Mouse (Mus musculus) lung, postnatal 14 days (tissue): Measurements from ENCODE around the gene Rhov.

Experiments used
- DNase-seq: peaks from one replicate; pipeline ENCODE4 v3.0.0; 2021

Gene Rhov

DNA sequence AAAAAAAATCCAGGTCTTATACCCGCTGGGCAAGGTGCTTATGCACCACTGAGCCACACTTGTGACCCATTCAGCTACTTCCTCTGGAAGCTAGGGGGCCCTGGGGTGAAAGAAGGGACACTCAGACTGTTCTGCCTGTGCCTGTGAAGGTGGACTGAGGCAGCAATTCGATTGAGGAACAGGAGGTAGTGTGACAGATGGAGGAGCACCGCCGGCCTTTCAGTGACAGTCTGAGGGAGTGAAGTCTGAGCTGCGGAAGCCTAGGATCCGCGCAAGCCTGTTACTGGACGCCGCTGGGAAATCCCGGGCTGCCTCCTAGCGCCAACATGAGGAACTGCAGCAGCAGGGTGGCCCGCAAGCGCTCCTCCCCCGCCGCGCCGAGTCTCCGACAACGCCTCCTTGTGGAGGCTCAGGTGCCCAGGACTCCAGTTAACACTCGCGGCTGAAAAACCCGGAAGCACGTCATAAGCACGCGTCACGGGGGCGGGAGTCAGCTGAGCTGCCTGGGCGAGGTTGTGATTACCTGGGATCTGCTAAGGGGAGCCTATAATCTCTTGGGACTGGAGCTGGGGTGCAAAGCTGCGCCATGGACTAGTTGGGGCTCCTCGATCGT is 17.3 kb upstream of the Rhov start, which contains the start of gene Vps18:
Gene Vps18 (plus strand): TSS at position 471 of the 613 bp plus-strand sequence.
- peak; percentile 99 for DNase-seq

DNA sequence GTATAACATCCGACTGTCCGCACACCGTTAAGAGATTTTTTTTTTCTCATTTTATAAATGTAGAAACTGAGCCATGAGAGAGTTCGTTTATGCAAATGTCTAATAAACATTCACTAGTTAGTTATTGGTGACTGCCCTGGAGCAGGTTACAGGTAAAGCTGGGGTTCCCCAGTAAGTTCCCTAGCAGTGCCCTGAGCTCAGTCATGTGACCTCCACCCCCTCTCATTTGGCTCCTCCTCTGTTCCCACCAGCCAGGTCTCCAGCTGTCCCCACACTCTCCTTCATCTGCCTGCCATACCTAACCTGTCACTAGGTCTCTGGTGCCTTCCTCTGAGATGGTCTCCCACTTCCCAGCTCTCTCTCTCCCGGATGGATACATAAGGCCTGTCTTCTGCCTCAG is 16.3 kb upstream of the Rhov start:
- DNase-seq, result no peak

DNA sequence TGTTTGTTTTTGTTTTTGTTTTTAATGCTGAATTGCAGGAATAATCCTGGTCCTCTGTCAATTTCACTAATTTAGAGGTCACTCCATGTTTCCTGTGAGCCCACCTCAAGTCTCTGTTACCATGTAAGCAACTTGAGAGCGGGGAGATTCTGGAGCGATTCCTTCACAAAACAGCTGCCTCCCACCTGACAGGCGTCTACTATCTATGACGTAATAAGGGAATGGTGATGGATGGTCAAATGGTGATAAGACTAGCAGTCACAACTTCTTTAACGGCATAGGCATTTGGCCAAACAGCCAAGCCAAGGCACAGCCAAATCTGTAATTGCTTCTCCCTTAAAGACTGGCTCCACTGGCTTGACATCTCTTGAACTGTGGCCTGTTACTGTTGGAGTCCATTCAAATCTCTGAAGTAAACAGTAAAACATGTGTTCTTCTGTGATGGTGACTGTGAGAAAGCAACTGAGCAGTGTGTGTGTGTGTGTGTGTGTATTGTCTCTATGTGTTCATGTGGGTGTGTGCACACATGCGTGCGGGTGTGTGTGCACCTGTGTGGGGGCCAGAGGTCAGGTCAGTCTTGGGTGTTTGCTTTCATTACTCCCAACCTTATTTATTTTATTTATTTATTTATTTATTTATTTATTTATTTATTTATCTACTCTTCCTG is 11.0 kb upstream of the Rhov start:
- DNase-seq, result no peak

DNA sequence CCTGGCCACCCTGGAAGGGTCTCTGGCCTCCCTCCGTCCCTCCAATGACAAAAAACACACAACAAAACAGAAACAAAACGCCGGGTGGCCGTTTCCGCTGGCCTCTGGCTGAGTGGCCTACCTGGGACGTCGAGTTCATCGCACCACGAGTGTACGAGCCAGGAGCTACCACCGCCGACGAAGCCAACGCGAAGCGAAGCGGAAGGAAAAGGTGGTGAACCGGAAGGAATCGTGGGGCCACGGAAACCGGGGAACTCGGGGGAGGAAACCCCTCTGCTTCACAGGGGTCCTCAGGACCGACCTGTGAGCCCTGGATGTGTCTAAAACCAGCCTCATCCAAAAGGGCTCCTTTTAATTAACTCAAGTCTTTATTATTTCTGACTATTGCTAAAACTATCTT is 6.7 kb upstream of the Rhov start:
- no peak for DNase-seq

DNA sequence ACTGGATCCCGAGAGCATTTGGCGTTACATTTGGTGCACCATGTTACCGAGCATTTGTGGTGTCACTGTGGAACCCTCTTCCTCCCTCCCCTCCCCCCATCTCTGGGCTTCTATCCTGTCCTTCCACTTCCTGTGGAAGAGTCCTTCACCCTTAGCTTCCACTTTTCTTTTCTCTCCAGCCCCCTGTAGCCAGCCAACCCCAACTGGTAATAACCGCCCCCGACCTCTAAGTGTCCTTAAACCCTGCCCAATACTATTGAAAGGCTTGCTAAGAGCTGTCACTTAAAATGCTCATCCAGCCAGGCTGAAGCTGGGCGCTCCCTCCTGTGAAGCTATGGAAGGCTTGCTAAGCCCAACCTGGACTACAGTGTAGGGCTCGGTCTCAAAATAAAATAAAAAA is 5.9 kb upstream of the Rhov start:
- no peak for DNase-seq

DNA sequence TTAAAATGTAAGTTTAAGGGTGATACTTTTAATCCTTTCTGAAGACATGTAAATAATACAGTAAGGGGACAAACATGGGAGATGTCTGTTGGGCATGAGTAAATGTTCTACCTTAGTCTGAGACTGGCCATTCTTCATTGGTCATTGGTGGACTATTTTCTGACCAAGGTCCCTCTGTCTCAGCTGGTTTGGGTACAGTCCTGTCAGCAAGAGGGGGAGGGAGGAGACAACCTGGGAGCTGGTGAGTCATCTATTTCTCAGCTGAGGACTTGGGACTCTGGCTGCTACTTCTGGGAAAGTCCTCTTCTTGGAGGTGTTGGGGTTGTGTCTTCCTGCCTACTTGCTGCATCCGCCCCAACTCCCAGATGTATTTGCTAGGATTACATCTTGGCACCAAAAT is 3.1 kb upstream of the Rhov start:
- no peak for DNase-seq

DNA sequence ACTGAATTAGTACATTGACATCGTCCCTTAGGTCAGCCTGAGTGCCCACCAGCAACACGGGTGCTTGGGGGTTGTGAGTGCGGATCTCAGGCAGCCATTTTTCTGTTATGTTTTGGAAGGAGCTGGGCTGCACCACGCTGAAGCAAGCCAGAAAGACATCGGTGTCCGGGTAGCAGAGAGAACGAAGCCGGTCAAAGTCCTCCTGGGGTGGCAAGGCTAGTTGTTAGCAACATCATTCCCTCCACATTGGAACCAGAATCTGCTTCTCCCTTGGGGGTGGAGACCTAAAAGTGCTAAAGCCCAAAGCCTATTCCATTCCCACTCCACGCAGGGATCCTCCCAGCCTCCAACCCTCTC is 808 bp downstream of the Rhov start:
- DNase-seq, result no peak

DNA sequence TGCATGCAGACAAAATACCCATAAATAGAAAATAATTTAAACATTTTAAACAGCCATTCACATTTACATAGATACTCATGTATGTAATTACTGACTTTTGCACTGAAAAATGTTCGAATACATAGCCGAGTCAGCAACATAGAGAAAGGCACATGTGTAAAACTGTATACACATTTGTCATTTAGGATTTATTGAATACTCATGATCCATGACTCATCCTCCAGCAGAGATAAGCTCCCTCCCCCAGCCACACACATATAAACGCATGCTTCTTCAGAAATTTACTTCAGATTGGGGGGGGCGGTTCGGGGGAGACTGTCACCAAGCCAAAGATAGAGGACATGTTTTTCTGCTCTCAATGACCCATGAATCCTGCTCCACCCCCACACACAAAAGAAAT is 7.3 kb downstream of the Rhov start:
- no peak for DNase-seq

DNA sequence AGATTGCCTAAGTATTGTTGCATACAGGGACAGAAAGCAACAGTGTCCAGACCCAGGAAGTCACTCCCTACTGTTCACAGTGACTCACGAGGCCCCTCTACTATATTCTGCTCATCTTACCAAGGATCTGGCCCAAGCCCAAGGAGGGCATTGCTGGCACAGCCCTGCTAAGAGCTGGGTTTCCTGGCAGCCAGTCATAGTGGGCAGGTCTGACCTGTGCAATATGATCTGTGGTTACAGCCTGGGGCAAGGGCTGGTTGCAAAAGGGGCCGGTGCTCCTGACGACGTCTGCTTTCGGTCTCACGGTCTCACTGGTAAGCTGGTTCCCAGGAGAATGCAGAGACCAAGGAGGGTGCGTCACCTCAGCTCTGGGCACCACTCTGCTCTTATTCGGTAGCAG is 8.1 kb downstream of the Rhov start:
- peak; percentile 69 for DNase-seq

DNA sequence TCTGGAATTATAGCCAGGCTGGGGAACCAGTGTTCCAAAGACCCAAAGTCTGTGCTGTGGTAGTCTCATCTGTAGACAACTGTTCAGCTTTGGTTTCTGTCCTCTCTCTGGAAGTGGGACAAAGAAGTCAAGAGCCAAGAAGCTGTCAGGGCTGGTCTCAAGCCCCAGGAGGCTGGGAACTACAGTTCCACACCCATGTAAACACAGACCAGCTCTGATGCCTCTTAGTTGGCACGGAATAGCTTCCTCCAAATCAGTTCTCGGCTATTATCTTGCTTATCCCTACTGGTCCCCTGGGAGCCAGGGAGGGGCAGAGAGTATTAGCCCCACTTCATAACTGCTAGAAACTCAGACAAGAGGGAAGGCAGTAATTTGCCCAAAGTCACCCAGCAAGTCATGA is 9.7 kb downstream of the Rhov start:
- DNase-seq, result peak; percentile 36

DNA sequence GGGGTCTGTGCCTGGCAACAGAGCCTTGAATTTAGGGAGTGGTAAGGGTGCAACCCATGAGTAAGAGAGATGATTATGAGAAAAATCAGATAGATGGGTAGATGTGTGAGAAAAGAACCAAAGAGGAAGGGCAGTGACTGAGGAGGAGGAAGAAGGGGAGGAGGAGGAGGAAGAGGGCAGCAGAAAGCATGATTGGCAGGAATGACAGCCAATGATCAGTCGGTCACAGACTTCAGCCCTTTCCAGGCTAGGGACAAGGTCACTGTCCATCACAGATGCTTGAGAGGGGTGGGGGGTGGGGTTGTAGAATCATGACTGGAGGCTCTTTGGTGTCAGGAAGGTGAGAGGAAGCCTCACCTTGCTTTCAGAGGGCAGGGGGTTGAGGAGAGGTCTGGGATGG is 10.6 kb downstream of the Rhov start:
- DNase-seq, result no peak

DNA sequence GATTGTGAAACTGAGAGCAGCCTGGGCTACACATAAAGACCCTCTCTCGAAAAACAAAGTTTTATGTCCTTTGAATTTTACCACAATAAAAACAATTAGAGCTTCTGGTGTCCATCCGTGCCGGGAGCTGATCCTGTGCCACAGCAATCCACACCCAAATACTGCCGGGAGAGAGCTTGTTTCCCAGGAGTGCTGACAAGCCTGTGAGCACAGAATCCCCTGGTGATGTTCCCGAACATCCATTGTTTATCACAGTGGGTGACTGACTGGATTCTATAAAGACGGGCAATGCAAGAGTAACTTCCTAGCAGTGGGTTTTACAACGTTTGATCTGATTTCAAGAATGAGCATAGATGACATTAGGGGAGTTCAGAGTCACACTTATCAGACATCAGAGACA is 16.1 kb downstream of the Rhov start:
- no peak for DNase-seq

DNA sequence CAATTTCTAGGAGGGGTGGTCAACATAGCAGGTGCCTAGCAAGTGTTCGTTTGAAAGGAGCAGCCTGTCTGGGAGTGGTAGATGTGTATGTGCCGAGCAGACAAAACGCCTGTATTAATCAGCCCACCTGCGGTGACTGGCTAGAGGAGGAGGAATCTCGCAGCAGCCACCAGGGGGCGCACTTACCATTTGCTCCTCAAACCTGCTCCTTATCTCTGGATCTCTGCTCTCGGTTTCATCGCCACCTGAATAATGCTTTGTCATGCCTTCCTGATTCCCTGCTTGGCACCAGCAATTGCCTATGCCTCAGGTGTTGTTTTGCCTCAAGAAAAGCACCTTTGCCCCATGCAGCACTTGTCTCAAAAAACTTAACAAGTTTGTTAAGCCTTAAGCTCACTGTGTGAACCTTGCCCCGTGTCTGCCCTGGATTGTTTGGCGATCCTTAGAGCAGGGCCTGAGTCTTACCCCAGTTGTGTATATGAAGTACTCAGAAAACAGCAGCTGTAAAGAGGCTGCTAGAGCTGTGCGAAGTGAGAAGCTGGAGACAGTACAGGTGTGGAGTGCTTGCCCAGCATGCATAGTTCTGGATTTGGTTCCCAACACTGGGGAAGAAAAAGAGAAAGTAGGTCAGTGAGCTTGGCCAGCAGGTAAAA is 20.1 kb downstream of the Rhov start:
- DNase-seq, result peak; percentile 93

DNA sequence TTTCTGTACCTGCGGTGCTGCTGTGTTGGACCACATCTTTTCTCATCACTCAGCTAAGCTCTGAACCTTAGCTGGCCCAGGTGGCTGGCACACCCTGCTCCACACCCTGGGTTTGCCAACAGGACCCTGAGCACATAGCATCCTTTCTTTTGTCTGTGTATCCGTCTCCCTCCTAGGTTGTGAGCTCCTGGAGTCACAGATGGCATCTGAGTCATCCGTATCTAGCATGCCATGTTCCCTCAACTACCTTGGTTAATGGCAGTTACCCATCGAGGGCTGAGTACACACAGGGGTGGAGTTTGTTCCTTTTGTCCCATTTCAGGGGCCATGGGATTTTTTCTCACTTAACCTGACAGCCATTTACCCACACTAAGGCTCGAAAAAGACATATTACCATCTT is 20.7 kb downstream of the Rhov start:
- no peak for DNase-seq

DNA sequence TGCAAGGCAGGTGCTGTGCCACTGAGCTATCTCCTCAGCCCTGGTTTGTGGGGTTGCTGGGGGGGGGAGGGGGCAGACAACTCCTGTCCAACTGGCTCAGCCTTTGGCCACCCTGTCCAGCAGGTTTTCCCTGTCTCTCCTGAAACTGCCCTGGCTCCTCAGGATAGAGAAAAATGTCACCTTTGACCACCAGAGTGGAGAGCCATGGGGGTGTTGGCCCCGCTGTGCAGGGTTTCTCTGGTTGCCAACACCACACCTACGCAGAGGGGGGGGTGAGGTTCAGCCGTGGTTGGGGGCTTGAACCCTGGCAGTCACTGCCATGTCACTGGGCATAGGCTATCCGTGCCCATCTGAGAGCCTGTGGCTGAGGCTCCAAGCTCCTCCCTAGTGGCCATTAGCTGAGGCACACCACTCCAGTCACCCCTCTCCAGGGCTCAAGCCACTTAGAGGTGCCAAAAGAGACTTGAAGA is 21.4 kb downstream of the Rhov start:
- no peak for DNase-seq

DNA sequence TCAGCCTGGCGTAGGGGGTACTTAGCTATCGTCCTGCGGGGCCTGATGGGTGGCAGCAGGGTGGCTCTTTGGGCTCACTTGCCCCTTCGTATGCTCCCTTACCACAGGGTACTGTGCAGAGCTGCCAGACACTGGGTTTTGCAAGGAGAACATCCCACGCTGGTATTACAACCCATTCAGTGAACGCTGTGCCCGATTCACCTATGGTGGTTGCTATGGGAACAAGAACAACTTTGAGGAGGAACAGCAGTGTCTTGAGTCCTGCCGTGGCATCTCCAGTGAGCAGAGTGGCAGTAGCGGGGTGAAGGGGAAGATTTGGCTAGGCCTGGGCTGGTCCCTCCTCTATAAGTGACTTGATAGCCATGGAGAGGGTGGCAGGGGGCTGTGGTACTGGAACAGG is 23.2 kb downstream of the Rhov start:
- no peak for DNase-seq

DNA sequence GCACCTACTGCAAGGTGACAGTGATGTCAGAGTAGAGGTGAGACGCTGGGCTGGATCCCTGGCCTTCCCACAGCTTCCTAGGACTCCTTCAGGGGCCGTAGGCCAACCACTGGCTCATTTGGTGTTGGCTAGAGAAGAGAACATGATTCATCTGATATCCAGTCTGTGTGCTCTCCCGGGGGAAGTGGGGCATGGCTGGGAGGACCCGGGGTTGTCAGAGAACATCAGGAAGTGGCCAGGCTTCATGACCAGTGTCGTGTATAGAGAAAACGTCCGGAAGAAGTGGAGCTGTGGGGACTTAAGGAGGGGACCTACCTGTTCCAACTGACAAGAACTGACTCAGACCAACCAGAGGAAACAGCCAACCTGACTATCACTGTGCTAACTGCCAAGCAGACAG is 25.8 kb downstream of the Rhov start:
- DNase-seq, result no peak

DNA sequence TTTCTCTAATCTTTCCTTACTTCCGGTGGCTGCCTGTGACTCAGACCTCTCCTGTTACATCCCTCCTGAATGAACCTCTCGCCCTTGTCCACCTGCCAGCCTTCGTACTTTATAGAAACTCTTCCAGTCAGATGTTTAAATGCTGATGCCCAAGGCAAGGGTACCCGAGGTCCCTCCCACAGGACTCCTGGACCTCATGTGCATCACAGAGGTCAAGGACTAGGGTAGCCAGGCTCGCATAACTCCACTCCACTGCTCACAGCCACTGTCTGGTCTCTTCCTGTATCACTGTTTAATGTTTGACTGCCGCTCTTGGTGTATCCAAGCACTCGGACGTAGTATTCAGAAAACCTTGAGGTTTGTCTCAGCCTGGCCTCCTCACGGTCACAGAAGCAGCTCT is 28.5 kb downstream of the Rhov start:
- no peak for DNase-seq

DNA sequence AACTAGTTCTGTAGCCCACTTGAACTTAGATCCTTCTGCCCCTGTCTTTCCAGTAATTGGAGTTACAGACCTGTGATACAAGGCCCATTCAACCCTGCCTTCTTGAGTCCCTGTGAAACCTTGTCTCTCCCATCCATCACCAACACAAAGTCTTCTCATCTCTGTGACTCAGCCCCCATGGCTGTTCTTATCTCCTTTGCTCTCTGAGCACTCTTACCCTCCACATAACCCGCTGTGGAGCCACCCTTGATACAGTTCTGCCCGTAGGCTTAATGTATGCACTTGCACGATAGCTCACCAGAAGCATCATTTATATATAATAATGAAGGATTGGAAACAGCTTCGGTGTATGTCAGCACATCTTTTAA is 30.3 kb downstream of the Rhov start:
- DNase-seq, result no peak

DNA sequence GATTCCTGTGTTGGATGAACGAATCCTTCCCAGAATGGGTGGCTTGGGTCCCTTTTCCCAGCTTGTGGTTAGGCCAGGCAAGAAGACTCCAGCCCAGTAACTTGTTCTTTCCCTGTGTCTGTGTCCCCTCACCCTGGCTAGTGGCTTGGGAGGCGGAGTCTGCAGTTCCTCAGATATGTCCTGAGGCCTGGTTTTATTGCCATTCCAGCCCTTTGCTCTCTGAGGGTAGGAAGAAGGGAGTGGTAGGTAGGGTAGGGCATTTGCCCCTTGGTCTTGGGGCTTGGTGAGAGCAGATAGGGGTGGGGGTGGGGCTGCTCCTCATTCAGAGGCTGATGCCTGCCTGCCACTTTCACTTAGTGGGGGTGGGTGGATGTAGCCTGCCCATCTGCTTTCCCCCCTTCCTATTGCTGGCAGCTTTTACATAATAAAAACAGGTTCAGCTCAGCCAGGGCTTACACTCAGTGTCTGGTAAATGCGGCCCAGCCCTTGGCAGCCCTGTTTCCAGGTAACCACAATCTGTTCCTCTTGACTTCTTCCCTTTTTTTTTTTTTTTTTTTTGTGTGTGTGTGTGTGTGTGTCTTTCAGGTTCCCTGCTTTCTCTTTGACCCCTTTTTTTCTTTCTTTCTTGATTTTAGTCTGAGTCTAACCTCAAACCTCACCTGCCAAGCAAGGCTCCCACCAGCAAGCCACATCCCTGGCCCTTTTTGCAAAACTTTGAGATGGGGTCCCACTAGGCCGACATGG is 30.8 kb downstream of the Rhov start:
- DNase-seq, result no peak

DNA sequence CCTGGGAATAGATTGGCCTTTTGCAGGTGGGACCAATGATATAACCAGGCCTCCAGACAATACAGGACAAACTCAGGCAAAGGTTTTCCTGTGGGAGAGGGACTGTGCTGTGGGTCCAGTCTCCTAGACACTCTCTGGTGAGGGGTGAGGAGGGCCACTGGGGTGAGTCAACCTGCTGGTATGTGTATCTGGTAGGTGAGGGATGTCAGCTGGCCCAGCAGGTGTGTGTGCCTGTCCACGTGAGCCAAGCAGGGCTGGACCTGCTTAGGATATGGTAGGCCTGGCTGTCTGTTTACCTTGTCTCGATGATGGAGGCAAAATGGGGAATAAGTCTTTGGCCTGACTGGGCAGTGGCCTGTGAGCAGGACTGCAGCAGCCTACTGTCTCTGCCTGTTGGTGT is 32.4 kb downstream of the Rhov start:
- DNase-seq, result no peak

DNA sequence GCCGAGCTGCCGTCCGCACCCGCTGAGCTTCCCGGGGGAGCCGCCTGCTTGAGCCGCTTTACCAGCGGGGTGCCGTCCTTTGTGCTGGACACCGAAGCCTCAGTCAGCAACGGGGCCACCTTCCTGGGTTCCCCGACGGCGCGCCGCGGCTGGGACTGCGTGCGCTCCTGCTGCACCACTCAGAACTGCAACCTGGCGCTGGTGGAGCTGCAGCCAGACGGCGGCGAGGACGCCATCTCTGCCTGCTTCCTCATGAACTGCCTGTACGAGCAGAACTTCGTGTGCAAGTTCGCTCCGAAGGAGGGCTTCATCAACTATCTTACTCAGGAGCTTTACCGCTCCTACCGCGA is 33.2 kb downstream of the Rhov start:
- no peak for DNase-seq

DNA sequence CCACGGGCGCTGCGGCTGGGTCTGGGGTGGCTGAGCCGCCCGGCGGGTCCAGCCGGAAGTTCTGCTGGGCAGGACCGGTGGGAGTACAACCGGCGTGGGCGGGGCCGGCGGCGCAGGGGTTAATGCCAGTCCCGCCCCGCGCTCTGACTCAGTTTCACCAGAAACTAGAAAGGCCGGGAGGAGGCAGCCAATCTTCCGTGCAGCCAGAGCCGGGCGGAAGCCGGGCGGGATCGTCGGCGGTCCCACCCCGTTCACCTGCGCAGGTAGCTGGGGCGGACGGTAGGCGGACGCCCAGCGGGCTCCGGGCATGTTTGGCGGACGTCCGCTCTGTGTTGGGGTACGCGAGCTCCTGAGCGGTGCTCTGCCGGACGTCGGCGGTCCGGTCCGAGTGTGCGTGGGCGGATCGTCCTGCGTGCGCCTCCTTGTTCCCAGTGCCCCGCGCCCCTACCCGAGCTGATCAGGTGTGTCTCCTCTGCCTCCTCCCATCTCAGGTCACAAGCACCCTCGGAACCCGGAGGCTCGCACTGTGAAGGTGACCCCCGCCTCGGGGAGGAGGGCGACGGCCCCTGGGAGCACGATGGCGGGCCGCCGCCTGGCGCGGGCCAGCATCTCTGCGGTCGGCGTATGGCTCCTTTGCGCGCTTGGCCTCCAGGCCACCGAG is 33.7 kb downstream of the Rhov start, which contains the start of gene Spint1:
Gene Spint1 (plus strand): TSS at position 153 of the 661 bp plus-strand sequence.
- DNase-seq, result peak; percentile 55
